Mouse (Mus musculus): ENCODE results near the gene Tecr.

- no peak for TF ChIP-seq CTCF (IDR thresholded peaks at IDR 0.05; ENCODE audit: low read depth)
- no peak for TF ChIP-seq EP300 (IDR thresholded peaks at IDR 0.05; ENCODE audit: low read depth)
Observed at GRCm38 (mm10) chr8:83535736-83536135, 72.0 kb downstream of the Tecr start, which contains the start of gene Olfr370.

Measured in heart, postnatal 0 days (tissue).